Mouse (Mus musculus) left cerebral cortex, adult 8-10 months (tissue): Measurements from ENCODE around the gene Add3. TPM values are rescaled to one million over a fixed set of nuclear protein-coding genes. Genes with fewer than 3 reads are reported as not detected.

Experiments used
- DNase-seq, 2 experiments: peaks; one replicate each; pipeline ENCODE4 v3.0.0; 2022; ENCODE audit warnings: low spot score in 2 of 2
- total RNA-seq, 4 experiments: library from RNA; stranded (reverse); gene quantifications; 2 replicates each; pipeline ENCODE4 v1.2.4; 2022

The Add3 gene
- total RNA-seq, 4 experiments from 2014 or later = 101 to 107 (median 105) TPM

DNA sequence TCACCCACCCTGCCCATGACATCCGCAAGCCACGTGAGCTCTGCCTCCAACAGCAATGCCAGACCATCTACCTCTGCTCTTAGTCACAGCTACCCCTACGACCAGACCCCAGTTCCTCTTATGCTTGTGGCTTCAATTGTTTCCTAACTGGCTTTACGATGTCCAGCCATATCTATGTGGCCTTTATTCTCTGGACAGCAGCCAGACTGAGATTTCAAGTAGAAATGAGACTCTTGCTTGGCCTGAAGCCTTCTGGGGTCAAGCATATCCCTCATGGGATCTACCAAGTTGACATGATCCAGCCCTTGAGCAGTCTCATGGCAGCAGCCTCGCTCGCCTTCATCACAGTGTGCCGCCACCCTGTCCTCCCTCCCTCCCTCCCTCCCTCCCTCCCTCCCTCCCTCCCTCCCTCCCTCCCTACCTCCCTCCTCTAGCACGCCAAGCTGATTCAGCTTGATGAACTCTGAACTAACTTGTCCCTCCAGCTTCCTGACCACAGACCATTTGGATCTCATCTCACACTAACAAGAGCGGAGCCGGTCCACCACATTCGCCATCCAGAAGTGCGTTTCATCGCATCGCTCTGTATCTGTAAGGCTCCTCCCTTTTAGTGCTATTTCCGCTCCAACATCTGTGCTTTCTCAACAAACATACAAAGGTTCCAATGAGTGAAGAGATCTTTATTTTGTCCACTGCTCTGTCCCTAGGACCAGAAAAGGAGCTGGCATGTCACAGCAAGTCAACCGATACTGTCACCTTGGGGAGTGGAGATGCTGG is 9.7 kb upstream of the Add3 start:
- no peak for DNase-seq

DNA sequence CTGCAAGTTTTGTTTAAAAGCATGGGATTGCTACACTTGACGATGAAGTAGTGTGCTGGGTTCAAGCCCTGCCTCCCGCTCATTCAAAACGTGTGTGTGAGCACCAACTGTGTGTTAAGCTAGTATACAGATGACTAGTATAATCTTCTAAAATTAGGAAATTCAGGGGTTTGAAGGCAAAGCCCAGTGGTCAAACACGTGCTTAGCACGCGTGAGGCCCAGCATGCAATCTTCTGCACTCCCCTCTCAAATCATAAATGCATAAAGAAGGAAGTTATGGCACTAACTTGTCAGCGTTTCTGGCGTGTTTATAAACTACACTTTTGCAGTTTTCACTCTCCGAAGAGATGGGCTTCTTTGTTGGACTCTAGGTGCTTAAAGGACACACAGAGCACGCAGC is 7.8 kb upstream of the Add3 start:
- no peak for DNase-seq

DNA sequence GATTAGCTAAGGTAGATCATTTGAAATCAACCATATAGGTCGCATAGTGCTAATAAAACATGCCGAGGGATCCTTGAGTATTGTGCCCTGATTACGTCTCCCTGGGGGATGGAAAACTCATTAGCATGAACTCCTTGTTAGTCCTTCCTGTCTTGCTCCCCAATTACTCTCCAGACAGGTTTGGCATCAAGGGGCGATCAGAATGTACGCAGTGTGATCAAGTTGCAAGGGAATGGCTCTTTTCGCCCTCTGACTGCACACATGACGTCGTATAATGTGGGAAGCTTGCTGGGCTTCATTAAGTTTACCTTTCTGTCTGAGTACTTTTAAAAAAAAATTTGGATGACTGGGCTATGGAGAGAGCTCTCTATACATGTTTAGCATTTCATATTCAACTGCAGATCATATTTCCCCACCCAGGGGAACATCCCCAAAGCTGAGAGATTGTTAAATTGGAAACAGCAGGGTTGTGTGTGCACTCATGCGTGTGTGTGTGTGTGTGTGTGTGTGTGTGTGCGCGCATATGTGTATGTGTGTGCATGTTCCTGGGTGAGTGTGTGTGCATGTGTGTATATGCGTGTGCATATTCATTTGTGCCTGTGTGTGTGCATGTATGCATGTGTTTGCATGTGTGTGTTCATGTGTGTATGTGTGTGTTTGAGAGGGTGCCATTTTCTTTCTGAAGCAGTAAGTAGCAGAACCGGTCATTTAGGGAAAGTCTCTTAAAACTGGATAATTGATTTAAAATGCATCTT is 3.7 kb upstream of the Add3 start:
- DNase-seq = no peak

DNA sequence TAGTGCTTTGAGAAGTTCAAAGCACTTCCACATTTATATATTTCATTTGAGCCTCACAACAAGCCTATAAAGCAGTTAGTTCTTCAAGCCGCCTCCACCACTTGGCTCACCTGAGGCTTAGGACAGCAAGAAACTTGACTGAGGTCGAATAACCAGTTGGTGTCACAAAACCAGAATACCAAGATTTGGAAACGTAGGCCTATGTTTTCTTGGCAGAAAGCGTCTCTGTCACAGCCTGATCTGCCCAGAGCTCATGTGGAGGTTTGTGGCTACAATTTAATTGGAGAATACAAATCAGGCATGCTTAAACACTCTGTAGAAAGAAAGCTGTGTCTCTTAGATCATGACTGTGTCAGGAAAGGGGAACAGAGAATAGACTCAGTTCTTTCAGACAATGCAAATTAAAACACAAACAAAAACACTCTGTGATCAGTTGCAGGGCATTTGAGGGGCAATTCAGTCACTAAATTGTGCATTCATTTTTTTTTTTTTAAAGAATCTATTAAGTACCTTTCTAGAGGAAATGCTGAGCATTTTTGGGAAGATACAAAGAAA is 3.0 kb upstream of the Add3 start:
- DNase-seq = no peak

DNA sequence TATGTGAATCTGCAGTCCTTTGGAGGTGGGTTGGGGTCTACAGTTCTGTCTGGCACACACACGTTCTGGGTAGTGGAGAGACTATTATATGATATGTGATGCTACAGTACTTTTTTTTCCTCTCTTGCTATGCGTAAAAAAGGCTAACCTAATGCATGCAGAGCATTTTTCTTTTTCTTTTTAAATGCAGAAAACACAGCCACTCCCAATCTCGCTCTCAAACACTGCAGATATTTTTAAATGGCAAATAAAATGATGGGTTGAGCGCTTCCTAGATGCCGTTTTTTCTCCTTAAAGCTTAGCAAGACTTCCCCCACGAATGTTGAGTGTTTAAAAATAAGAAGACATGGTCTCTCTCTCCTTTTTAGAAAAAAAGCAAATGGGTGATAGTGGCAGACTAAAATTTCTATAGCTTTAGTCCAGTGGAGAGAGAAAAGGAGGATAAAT is 584 bp downstream of the Add3 start:
- DNase-seq = no peak

DNA sequence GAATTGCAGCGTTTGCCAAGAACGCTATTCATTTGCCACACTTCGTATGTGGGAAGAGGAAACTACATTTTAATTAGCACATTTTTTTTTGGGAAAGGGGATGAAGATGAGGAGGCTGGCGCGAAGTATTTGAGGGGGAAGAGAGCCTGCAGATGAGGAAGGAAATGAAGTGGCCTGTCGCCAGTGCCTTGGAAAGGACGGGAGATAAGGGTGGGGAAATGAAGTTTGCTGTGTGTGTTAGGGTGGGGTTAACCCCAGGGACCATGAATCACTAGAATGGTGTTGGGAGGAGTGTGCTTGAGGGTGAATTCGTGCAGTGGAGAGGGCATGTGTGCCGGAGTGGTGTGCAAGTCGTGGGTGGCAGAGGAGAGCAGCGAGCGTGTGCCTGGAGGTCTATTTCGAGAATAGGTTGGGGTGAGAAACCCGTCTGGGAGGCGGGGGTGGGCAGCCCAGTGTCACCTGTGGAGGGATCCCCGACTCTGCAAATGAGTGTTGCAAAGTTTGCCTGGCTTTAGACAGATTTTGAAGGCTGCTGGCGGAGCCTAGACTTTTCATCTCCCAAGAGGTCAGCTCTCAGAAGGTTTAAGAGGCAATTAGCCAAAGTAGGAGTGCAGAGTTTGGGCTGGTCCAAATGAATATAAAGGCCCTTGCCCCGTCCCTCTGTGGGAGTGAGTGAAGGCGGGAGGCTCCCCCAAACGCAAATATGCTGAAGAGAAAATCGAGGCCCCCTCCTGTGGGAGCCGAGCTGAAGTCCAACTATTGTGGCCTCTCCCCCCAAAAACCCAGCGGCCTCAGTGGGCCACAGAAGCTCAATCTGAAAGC is 1.2 kb downstream of the Add3 start:
- peak; percentile 52 to 79 for DNase-seq

DNA sequence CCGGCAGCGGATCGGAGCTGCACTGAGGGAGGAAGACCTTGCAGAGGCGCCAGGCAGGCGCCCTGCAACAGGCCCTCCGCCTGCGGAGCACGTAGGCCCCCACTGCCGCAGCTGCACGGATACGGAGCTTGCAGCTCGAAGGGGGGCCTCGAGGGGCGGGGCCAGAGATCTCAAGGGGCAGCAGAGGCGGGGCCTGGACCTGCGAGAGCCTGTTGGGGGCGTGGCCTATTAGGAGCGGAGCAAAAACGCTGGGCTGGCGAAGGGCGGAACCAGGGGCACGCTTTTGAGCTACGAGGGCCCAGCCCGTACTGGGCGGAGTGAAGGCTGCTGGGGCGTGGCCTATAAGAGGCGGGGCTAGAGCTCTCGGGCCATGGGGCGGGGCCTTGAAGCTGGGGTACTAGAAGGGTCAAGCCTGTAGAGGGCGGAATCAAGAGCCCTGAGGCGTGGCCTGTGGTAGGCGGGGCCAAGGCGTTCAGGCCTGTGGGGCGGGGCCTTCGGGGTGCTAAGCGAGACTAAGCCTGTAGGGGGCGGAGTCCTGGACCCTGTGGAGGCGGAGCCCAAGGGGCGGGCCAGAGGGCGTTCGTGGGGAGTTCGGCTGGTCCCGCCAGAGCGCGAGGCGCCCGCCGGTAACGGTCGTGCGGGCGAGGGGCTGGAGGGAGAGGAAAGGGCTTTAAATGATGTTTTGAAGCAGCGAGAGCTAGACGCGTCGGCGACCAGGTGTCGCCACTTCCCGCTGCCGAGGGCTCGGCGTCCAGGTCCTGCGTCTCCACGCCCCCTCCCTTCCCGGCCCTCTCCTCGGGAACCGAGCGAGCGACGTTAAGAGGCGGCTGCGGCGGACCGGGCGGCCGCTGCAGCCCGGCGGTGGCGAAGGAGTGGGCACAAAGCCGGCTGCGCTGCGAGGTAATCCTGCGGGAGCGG is 2.2 kb downstream of the Add3 start:
- peak; percentile 98 to 99 for DNase-seq

DNA sequence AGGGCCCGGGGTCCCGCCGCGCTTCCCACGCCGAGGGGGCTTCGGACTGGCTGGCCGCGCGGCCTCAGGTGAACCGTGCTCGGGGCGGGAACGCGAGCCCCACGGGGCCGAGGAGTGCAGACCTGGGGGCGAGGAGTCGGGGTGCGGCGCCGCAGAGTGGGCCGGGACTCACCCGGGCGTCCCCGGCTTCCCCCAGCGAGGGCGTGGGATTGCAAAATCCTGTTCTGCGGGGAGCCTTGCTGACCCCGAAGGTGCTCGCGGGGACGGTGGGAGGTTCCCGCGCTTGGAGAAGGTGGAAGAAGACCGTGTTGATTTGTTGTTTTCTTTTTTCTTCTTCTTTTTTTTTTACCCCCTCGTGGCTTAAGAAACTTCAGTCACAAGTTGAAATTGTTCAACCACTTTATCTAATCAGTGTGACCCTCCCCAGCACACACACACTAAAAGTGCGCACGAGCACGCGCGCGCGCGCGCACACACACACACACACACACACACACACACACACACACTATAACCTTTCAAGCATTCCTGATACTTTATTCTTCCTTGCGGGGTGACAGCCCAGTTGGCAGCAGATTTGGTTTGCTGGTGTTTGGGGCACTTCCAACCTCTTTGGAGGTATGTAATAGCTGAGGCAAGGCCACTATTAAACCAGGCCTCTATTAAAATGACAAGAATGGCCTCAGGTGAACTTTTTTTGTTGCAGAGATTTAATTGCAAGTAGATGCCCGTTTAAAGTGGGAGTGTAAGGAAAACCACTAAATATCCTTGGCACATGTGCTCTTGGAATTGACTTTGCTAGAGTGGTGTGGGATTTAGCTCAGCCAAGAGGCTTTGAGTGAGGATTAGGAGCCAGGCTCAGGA is 3.1 kb downstream of the Add3 start:
- peak in 1 of 2 experiments; percentile 15 for DNase-seq

DNA sequence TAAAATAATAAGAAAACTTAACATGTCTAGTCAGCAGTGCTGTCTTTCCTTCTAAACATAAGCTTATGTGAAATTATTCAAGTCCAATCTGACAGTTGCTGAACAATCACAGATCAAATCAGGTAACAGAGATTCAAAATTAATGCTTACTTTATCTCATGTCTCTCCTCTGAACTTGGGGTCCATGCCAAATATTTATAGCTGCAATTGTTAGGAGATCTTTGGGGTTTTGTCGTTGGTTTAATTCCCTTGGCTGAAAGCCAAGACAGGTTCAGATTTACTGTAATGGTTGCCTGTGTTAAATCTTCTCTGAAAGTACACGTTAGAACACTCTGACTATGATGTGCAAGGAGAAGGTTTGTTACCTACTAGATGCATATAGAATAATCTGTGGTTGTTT is 4.8 kb downstream of the Add3 start:
- DNase-seq = no peak

DNA sequence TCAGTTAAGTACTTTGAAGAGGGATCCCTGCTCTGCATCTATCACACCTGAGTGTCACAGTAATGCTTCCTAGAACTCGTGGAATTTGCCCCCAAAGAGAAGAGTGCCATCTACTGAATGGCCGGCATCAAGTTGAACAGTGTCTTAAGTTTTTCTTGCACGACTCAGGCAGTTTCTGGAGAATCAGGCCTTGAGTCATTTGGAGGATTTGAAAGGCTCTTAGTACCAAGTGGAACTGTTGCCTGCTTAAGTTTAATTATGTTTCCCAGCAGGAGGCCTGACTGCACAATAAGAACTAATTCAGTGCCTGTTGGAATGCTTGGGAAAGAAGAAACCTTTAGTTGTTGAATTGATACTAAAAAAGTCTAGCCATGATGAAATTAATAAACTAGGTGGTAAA is 9.1 kb downstream of the Add3 start:
- no peak for DNase-seq

DNA sequence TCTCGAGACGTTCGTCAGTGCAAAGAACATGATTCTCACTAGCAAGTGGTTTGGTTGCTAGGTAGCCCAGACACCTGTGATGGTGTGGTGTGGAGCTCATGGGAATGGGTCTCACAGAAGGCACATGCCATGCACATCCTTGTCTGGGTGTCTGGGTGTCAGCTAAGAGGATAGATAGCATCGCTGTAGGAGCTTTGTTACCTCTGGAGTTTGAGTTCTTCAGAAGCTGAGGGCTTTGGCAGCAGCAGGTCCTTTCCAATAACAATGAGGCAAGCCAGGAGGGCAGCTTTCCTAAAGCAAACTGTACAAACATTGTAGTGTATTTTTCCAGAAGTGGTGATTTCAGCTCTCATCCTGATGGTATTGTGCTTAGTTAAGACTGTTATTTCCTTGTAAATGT is 12.2 kb downstream of the Add3 start:
- DNase-seq = no peak

DNA sequence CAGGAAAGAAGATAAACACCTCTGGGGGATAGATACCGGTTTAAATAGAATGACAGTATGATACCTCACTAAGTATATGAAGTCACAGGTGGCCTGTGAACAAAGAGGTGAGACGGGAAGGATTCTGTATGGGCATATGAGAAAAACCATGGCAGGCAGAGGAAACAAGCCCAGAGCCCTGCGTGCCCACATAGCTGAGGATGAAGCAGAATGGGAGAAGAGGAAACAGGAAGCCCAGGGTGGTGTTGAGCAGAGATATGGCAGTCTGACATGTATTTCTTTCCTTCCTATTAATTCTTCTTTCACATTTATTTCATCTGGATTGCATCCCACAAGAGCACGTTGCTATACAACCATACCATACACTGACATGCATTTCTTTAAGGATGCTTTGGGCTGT is 12.9 kb downstream of the Add3 start:
- DNase-seq = no peak

DNA sequence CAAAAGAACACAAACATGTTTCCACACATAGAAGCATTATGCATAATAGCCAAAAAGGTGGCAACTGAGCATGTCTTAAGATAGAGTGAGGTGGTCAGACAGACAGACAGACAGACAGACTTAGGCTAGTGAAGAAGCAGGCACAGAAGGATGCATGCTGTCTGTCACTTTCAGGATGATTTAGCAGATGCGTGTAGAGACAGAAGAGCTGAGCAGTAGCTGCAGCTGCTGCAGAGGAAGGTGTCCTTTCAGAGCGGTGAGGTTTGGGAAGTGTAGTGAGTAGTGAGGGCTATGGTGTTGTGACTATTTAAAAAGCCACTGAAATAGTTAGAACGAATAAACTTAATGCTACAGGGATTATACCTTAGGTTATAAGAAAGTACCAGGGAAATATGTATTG is 13.9 kb downstream of the Add3 start:
- DNase-seq = no peak

DNA sequence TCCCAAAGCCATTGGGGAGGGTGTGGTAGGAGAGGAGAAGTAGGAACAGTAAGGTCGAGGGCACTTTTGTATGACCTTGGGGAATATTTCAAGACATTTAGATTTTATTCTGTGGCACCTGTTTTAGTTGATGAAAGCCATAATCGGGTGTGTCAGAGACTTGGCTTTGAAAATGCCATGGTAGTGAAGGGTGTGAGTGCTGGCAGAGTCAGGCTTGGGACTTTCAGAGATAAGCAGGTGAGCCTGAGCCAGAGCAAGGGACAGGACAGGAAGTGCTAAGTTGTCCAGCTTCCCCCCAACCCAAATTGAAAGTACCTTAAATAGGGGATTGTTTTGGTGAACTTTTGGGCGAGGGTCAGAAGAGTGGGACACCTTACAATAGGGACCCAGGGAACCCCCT is 16.1 kb downstream of the Add3 start:
- DNase-seq = no peak

DNA sequence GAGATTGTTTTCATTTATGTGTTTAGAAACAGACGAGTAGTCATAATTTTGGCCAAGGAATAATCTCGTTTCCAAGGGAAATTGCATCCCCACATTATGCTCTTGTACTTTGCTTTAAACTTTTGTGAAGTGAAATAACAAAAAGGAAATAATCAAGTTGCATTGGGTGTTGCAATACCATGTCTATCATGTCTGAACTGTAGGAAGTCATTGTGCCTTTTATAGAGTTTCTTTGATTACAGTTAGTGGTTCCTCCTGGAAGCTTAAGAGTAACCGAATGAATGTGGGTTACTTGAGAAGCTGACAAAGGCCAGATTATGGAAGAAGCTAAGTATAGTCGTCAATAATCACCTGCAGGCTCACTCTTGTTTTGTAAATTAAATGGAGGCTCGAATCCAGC is 16.9 kb downstream of the Add3 start:
- DNase-seq = no peak

DNA sequence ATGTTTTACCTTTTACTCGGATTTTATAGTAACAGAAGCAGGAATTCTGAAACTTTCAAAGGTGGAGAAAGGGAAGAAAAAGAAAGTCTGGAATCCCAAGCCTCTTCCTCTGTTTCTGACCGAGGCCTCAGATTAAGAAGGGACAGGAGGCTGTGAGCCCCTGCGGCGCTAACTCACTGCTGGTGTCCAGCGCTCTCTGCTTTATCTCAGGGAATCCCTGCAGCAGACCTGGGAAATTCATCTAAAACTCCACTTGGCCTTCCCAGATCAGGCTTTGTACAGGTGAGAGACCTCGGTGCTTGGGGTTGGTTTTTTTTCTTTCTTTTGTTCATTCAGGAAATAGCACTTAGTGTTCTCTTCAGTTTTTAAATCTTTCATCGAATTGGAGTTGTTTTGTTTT is 19.1 kb downstream of the Add3 start:
- DNase-seq = no peak

DNA sequence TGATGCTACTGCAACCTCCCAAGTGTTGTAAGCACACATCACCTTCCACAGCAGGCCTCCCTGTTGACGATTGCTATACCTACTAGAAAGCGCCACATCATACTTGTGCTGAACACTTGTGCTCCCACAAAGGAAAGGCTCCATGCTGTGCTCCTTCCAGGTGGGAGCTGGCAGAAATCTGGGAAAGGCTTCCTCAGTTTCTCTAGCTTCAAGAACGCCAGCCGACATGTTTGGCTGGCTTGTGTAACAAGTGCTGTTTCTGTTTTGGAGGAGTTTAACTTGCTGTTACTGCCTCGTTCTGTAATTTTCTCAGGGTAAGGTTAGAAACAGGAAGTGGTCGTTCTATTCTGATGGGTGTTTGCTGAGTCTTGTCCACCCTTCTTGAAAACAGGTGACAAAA is 22.7 kb downstream of the Add3 start:
- no peak for DNase-seq

DNA sequence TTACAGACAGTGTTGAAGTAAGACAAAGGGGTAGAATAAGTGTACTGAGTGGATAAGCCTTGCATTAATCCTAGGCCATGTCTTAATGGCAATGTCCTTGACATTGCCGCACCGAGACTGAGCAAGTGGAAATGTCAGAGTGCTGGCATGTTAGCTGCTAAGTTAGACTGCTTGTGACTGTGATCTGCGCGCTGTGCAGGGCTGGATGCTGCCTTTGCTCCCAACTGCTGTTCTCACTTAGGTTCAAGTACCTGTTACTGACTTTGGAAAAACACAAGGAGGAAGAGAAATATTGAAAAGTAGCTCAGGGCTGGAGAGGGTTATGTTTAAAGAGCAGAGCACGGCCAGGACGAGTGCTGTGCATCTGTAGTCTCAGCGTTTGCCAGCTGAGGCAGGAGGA is 24.4 kb downstream of the Add3 start:
- no peak for DNase-seq

DNA sequence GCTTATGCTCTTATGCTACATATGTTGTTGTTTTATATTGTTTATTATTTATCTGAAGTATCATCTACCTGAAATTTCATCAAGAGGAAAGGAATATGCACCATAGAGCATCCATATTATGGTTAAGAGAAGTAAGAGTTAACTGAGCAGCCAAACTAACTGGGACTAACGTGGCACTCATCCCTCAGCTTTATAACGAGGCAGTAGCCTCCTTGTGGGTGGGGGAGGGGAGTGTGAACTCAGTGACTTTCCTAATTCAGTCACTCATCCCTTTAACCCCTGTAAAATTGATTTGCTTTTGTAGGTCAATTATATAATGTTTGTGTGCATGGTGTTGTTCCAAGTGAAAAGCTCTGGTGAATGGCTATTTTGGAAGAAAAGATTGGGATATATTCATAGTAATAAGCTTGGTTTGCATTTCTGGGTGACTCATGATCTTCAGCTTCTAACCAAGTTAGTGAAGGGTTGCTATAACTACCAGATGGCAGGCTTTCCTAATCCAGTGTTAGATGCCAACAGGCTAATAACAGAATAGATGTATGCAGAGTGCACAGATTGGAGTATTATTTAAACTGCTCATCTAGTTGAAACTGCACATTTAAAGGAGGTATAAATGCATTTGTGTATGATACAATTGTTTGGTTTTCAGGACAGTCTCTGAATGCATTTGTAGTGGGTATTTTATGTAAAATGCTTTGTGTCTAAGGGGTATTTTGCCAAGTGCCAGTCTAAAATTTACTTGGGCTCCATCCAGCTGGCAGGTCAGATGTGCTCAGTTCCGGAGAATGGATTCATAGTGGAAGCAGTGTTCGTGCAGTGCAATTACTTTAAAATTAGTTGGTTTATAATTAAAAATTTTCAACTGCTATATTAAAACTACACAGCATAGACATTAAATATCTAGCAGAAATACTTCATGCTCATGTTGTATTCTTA is 25.3 kb downstream of the Add3 start:
- DNase-seq = no peak
